Mouse (Mus musculus) limb, embryonic 15.5 days (tissue): ENCODE data around the gene Slc6a9. TPM values are rescaled to one million over a fixed set of nuclear protein-coding genes. Genes with fewer than 3 reads are reported as not detected.

Source experiments
- ATAC-seq: fragments of 200-750 bp; cut with Nextera tagmentation; 2 replicates; pipeline ENCODE4 v1.8.0; 2017; ENCODE audit warnings: low read depth, moderate TSS enrichment; ENCODE audit not compliant: insufficient number of reproducible peaks, low FRiP score, low TSS enrichment
- H3K27ac ChIP-seq: fragments of 300-500 bp; sonication (generic); 2 replicates; pipeline ENCODE4 v1.5.1; 2015; ENCODE audit warnings: moderate library complexity, mild to moderate bottlenecking, inconsistent platforms
- H3K27me3 ChIP-seq: fragments of 300-500 bp; sonication (generic); 2 replicates; pipeline ENCODE4 v1.6.1; 2015; ENCODE audit warnings: inconsistent platforms
- H3K36me3 ChIP-seq: fragments of 300-500 bp; sonication (generic); 2 replicates; pipeline ENCODE4 v1.6.1; 2015; ENCODE audit warnings: inconsistent platforms
- H3K4me1 ChIP-seq: fragments of 300-500 bp; sonication (generic); 2 replicates; pipeline ENCODE4 v1.6.1; 2015; ENCODE audit warnings: inconsistent platforms
- H3K4me2 ChIP-seq: fragments of 300-500 bp; sonication (generic); 2 replicates; pipeline ENCODE4 v1.6.1; 2015; ENCODE audit warnings: mild to moderate bottlenecking, inconsistent platforms
- H3K4me3 ChIP-seq: fragments of 300-500 bp; sonication (generic); 2 replicates; pipeline ENCODE4 v1.5.1; 2015; ENCODE audit warnings: mild to moderate bottlenecking, inconsistent platforms
- H3K9ac ChIP-seq: fragments of 300-500 bp; sonication (generic); 2 replicates; pipeline ENCODE4 v1.6.1; 2015; ENCODE audit warnings: inconsistent platforms
- H3K9me3 ChIP-seq: fragments of 300-500 bp; sonication (generic); 2 replicates; pipeline ENCODE4 v1.6.1; 2016; ENCODE audit warnings: inconsistent platforms
- WGBS: fragments of 180-500 bp; shearing (Covaris S2); methylation state at CpG from one replicate; pipeline ENCODE4 v1.1.7; 2015; 5-methylcytosine and 5-hydroxymethylcytosine counted together
- polyA plus RNA-seq: library from polyadenylated mRNA; unstranded; fragments of >200 nt; fragmentation: Nextera tagmentation; extraction: Ambion mirVana; gene quantifications from 2 replicates; pipeline ENCODE4 v1.2.1, GENCODE M21; 2015

Gene Slc6a9
- 11.6 and 13.1 TPM in 2 replicates for polyA plus RNA-seq

DNA sequence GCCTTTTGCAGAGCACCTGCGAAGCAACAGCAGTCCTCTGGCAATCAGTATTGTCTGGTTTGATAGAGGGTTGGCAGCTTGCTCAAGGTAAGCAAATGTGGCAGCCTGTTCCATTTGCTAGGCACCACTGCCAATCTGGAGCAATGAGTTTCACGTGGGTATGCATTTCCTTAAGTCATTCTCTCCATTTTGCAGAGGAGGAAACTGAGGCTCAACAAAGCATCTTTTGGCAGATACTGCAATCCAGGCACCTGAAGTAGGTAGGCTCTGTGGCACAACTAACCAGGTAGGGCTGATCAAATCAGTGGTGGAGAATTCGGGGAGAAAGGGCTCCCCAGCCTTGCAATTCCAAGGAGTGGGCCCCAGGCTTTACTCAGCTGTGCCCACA is at the start of gene Slc6a9:
Gene Slc6a9 (plus strand): TSS at position 50 of the 388 bp plus-strand sequence.
- Histone ChIP-seq H3K4me1 (peaks cover 32% of the 10 kb centered on the region), H3K9ac (peak within 1 kb of the TSS; percentile 71), H3K27me3 (peaks cover 6% of the 10 kb centered on the region; the same call in 1 of the 2 replicates), H3K4me3 (peak within 1 kb of the TSS; percentile 85), H3K27ac (peak within 1 kb of the TSS; percentile 92), H3K9me3 (no peaks in the 10 kb centered on the region), H3K4me2 (peak within 1 kb of the TSS; percentile 94), H3K36me3 (peaks cover 3% of the 10 kb centered on the region; the same call in 1 of the 2 replicates)
- WGBS, result 30% methylated on average over 3 of the region's 3 CpGs
- ATAC-seq, result no peak

DNA sequence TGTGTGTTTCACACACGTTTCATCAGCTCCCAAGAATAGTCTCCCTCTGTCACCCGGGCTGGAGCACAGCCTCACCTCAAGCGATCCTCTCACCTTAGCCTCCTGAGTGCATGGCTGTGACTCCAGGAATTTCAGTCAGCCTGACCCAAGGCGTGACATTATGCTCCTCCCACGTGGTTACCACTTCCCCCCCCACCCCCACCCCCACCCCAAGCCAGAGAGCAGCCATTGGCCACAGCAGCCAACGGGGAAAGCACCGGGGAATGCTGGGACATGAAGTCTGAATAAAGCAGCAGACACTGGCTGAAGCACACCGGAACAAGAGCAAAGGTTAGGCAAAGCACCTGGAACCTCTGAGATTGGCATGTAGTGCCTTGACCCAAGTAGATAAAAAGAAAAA is 47.3 kb upstream of the Slc6a9 start:
- Histone ChIP-seq H3K4me1 (no peaks in the 10 kb centered on the region), H3K9me3 (no peaks in the 10 kb centered on the region), H3K27me3 (no peaks in the 10 kb centered on the region), H3K36me3 (no peaks in the 10 kb centered on the region), H3K4me2 (peak overlapping the region; percentile 29; the same call in 1 of the 2 replicates), H3K9ac (no peak overlapping the region), H3K27ac (no peak overlapping the region), H3K4me3 (peak overlapping the region; percentile 19)
- no peak for ATAC-seq
- WGBS, result 27% methylated on average over 8 of the region's 8 CpGs

DNA sequence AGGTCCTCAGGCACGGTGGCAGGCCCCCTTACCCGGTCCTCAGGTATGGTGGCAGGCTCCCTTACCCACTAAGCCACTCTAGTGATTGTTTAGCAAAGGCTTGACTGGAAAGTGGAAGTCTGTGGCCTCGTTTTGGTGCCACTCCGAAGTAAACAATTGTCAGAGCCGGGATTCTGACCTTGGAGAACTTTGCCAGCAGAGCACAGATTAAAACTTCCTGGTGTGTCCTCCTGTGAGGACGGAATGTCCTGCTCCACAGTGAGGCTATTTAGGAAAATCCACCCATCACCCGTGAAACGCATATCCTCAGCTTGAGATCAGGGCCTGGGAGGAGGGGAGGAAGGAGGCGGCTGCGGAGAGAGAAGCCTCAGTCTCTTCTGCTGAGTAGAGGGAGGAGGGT is 46.0 kb upstream of the Slc6a9 start:
- 69% methylated on average over 10 of the region's 10 CpGs for WGBS
- Histone ChIP-seq H3K27ac (no peak overlapping the region), H3K9ac (no peak overlapping the region), H3K9me3 (no peaks in the 10 kb centered on the region), H3K36me3 (no peaks in the 10 kb centered on the region), H3K4me2 (no peak overlapping the region), H3K4me1 (no peaks in the 10 kb centered on the region), H3K27me3 (no peaks in the 10 kb centered on the region), H3K4me3 (no peak overlapping the region)
- no peak for ATAC-seq

DNA sequence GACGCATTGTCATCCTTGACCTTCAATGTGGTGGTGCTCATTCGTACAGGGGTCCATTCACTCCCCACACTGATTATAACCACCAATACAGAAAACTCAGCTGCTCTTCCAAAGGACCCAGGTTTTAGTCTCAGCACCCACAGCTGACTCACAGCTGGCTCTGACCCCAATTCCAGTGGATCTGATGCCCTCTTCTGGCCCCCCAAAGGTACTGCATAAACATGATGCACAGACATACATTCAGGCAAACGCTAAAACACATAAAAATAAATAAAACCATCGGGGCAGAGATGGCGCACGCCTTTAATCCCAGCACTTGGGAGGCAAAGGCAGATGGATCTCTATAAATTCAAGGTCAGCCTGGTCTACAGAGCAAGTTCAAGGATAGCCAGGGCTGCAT is 34.4 kb upstream of the Slc6a9 start:
- no peaks in the 10 kb centered on the region for H3K27me3 ChIP-seq
- WGBS, result 76% methylated on average over 6 of the region's 6 CpGs
- H3K4me3 ChIP-seq, result no peak overlapping the region
- no peak overlapping the region for H3K27ac ChIP-seq
- ATAC-seq, result no peak
- no peaks in the 10 kb centered on the region for H3K4me1 ChIP-seq
- no peak overlapping the region for H3K9ac ChIP-seq
- no peaks in the 10 kb centered on the region for H3K36me3 ChIP-seq
- no peak overlapping the region for H3K4me2 ChIP-seq
- H3K9me3 ChIP-seq, result no peaks in the 10 kb centered on the region

DNA sequence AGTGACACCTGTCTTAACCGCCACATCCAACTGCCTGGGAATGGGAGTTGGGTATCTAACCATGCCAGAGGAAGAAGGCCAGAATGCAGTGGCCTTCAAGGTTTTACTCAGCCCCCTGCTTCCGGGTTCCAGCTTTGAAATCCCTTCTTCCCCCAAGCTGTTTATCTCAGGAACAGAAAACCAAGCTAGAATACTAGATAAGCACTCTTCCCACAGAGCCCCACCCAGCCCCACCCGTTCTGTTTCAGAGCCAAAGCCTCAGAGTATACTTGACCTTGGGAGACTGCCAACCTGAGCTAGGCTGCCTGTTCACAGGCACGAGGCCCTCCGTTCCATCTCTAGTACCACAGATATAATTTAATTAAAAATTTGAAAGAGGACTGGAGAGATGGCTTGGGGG is 27.3 kb upstream of the Slc6a9 start:
- Histone ChIP-seq H3K4me3 (no peak overlapping the region), H3K4me1 (no peaks in the 10 kb centered on the region), H3K4me2 (no peak overlapping the region), H3K9me3 (no peaks in the 10 kb centered on the region), H3K27ac (no peak overlapping the region), H3K9ac (no peak overlapping the region), H3K27me3 (no peaks in the 10 kb centered on the region), H3K36me3 (no peaks in the 10 kb centered on the region)
- ATAC-seq, result no peak
- 76% methylated on average over 5 of the region's 5 CpGs for WGBS

DNA sequence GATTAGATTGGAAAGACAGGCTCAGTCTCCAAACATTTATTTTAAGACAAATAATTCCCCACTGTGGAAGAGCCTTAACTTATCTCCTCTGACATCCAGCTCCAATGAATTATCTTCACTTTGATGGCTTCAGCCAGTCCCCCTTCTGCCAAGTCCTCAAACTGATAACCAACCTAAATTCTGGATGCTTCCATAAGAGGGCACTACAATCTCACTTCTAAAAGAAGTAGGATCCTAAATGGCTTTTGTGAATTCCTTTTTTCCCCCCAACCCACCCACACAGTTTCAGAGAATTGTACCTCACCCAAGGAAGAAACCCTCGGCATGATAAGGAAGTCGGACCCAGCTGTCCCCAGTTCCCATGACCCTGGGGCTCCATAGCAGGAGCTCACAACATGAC is 23.4 kb upstream of the Slc6a9 start:
- Histone ChIP-seq H3K4me2 (no peak overlapping the region), H3K9ac (no peak overlapping the region), H3K4me1 (no peaks in the 10 kb centered on the region), H3K27me3 (no peaks in the 10 kb centered on the region), H3K9me3 (no peaks in the 10 kb centered on the region), H3K4me3 (no peak overlapping the region), H3K36me3 (no peaks in the 10 kb centered on the region), H3K27ac (no peak overlapping the region)
- ATAC-seq, result no peak
- 50% methylated on average over 2 of the region's 2 CpGs for WGBS

DNA sequence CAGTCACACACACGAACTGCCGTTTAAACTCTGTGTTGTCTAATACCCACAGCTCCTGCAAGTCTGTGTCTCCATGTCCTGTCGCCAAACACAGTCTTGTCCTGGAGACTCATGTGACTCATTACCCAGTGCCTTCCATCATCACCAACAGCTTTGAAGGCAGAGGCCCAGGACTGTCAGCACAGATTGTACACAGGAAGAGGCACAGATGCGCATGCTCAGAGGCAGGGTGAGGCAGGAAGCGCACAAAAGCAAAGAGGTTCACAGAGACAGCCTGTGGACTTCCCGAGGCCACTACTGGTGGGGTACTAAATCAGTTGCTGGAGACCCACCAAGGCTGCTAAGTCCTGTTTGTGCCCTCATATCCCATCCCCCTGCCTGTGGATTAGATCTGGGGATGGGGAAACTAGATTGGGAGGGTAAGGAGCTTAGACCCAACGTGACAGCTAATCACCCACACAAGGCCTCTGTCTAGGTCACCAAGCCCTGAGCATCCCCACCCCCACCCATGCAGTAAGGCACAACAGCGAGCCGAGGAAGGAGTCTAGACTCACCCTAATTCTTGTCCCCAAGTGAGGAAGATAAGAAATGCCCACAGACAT is 20.6 kb upstream of the Slc6a9 start:
- no peak overlapping the region for H3K4me3 ChIP-seq
- H3K4me1 ChIP-seq, result no peaks in the 10 kb centered on the region
- no peak overlapping the region for H3K9ac ChIP-seq
- ATAC-seq, result no peak
- no peak overlapping the region for H3K4me2 ChIP-seq
- no peak overlapping the region for H3K27ac ChIP-seq
- 55% methylated on average over 9 of the region's 9 CpGs for WGBS
- no peaks in the 10 kb centered on the region for H3K9me3 ChIP-seq
- no peaks in the 10 kb centered on the region for H3K27me3 ChIP-seq
- no peaks in the 10 kb centered on the region for H3K36me3 ChIP-seq

DNA sequence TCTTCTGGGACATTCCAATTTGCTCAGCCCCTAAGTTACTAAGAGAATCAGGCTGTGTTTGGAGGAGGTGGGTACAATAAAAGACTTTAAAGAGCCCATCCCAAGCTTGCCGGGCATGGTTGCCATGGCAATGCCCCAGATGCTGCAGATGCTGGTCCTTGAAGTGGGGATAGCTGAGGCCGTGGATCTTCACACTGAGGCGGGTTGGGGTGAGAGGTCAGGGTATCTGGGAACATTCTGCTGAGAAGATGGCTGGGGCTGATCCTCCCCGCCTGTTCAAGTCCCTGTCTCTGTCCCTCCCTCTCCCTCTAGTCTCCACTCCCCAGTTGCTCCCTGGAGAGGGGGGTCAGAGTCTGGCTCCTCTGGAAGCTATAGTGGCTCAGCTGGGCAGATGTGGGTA is 20.0 kb upstream of the Slc6a9 start:
- 40% methylated on average over 4 of the region's 4 CpGs for WGBS
- no peak overlapping the region for H3K27ac ChIP-seq
- H3K36me3 ChIP-seq, result no peaks in the 10 kb centered on the region
- H3K9me3 ChIP-seq, result no peaks in the 10 kb centered on the region
- ATAC-seq, result no peak
- no peak overlapping the region for H3K4me3 ChIP-seq
- H3K4me2 ChIP-seq, result no peak overlapping the region
- no peak overlapping the region for H3K9ac ChIP-seq
- no peaks in the 10 kb centered on the region for H3K27me3 ChIP-seq
- no peaks in the 10 kb centered on the region for H3K4me1 ChIP-seq

DNA sequence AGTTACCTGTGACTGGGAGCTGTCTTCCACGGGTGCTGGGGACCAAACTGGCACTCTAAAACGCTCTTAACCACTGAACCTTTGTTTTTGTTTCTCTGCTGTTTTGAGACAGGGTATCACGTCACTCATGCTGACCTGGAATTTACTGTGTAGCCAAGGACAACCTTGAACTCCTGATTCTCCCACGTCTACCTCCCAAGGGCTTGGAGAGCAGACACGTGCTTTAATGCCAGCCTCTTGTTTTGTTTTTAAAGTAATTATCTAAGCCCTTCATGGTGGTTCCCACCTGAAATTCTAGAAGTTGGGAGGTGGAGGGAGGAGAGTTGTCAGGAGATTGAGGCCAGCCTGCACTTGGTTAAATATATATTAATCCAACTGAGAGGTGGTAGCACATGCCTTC is 17.5 kb upstream of the Slc6a9 start:
- Histone ChIP-seq H3K9me3 (no peaks in the 10 kb centered on the region), H3K9ac (no peak overlapping the region), H3K36me3 (no peaks in the 10 kb centered on the region), H3K4me3 (no peak overlapping the region), H3K27me3 (no peaks in the 10 kb centered on the region), H3K4me1 (no peaks in the 10 kb centered on the region), H3K27ac (no peak overlapping the region), H3K4me2 (no peak overlapping the region)
- 68% methylated on average over 5 of the region's 5 CpGs for WGBS
- no peak for ATAC-seq

DNA sequence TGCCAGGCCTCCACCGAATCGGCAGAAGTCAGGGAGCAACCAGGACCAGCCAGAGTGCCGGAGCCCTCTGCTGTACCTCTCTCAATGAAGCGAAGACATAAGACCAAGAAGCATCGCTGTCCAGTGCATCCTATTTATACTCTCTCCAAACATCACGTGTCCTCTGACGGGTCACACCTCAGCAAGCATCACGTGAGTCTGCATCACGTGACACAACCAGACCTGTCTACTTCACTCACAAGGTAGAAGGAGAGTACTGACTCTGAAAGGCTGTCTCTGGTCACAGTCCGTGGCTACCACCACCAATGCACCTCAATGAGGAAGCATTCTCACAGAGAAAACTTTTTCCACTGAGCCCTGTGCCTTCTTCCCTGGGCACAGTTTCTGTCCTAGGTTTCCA is 16.3 kb upstream of the Slc6a9 start:
- 92% methylated on average over 10 of the region's 10 CpGs for WGBS
- Histone ChIP-seq H3K4me2 (no peak overlapping the region), H3K27ac (no peak overlapping the region), H3K4me1 (no peaks in the 10 kb centered on the region), H3K9me3 (no peaks in the 10 kb centered on the region), H3K36me3 (no peaks in the 10 kb centered on the region), H3K9ac (no peak overlapping the region), H3K27me3 (no peaks in the 10 kb centered on the region), H3K4me3 (no peak overlapping the region)
- ATAC-seq, result no peak

DNA sequence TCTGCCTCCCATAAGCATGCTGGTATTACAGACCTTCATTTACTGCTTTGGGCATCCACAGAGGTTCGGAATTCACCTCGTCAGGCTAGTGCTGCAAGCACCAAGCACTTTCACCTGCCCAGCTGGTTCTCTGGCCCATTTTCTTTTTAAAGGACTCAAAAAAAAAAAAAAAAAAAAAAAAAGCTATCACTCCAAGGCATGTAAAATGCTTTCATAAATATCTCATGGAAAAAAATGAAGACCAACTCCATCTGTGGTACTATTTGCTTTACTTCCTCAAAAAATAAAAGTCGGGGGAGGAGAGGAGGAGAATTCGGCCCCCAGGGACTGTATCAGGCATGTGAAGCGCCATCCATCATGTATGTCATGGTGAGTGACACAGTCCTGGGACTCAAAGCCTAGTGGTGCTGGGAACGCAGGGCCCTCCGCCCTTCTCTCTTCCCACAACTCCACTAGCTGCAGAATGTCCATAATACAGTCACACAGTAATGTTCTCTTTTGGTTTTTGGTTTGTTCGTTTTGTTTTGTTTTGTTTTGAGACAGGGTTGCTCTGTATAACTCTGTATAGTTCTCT is 5.6 kb upstream of the Slc6a9 start:
- H3K36me3 ChIP-seq, result no peaks in the 10 kb centered on the region
- no peak overlapping the region for H3K9ac ChIP-seq
- H3K27me3 ChIP-seq, result peaks cover 6% of the 10 kb centered on the region; the same call in 1 of the 2 replicates
- H3K9me3 ChIP-seq, result no peaks in the 10 kb centered on the region
- ATAC-seq, result no peak
- peaks cover 13% of the 10 kb centered on the region for H3K4me1 ChIP-seq
- no peak overlapping the region for H3K4me2 ChIP-seq
- H3K4me3 ChIP-seq, result no peak overlapping the region
- WGBS, result 65% methylated on average over 8 of the region's 8 CpGs
- H3K27ac ChIP-seq, result no peak overlapping the region

DNA sequence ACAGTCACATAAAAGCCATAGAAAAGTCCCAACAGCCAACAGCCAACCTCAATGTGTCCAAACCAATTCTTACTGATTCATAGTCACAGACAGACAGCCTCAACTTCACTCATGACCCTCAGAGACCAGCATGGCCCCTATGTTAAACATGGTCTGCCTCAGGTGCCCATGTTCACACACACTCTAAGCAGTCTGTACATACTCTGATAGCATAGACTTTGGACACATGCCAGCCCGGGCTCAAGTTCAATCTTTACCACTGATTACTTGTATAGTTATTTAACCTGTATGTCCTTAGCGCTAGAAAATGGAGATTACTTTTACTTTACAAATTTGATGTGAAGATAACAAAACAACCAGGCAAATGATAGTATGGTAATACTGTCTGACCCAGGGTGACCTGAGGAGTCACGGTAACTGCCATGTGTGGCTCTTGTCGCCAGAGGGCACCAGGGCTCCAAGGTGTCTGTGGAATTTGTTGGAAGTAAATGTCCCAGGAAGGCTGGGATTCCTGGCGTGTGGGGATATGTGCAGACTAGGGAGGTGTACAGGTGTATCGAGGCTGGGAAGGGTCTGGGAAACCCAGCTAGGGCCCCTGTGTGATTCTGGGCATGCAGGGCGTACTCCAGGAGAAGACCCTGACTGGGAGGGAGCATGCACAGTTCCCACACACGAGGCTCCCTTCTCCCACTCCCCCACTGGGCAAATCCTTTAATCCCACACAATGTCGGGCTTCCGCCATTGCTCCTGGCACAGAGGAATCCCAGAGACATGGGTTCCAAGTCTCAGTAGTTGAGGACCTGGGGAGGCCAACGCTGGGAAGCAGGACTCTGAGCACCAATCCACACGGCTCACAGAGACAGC is 4.8 kb upstream of the Slc6a9 start:
- no peak overlapping the region for H3K9ac ChIP-seq
- H3K4me1 ChIP-seq, result peaks cover 18% of the 10 kb centered on the region
- no peaks in the 10 kb centered on the region for H3K9me3 ChIP-seq
- 0 out of 2 replicates have a peak, but pooled peaks have one; percentile 36 for ATAC-seq
- 0 out of 2 replicates have a peak overlapping the region, but pooled peaks have one; percentile 11 for H3K4me2 ChIP-seq
- WGBS, result 9% methylated on average over 12 of the region's 12 CpGs
- H3K4me3 ChIP-seq, result no peak overlapping the region; the same call in 1 of the 2 replicates
- no peaks in the 10 kb centered on the region for H3K36me3 ChIP-seq
- no peak overlapping the region for H3K27ac ChIP-seq
- H3K27me3 ChIP-seq, result peaks cover 6% of the 10 kb centered on the region; the same call in 1 of the 2 replicates
